In genomic region chr8:3417455-3417854, GRCm38 (mm10) we compare ENCODE assay signal across 9 mouse cellular contexts. TPM values are rescaled to one million over a fixed set of nuclear protein-coding genes. Genes with fewer than 3 reads are reported as not detected.
DNase-seq lines count a peak whose midpoint lies in the region; ATAC-seq and TF ChIP-seq lines count a peak whose summit lies in the region.
"Had no signal": no experiment of that assay in that cellular context is flagged by ENCODE, and none has a peak within 500 bp of the region (broad histone marks: within the 10 kb centered on the region; RNA-seq: fewer than 3 reads in every experiment).

No protein-coding gene starts in this region.

- ATAC-seq in heart, embryonic 11.5 days (replicated peaks; ENCODE audit: insufficient number of reproducible peaks, low FRiP score, low TSS enrichment): no peak; the same call in 1 of the 2 replicates
- ATAC-seq in hindbrain, postnatal 0 days: no peak
- peak; percentile 71 for ATAC-seq in midbrain, embryonic 13.5 days
- ATAC-seq in megakaryocyte-erythroid progenitor cell, adult 5-6 weeks (replicated peaks; ENCODE audit: low FRiP score, low TSS enrichment, poor library complexity, severe bottlenecking): no peak

- no peak for DNase-seq in heart, adult 8-10 months (ENCODE audit: low spot score)
- peak; percentile 84 for DNase-seq in embryo, embryonic 10.5 days (ENCODE audit: low spot score)
- peak; percentile 25 for DNase-seq in hindbrain, postnatal 0 days (ENCODE audit: low spot score)
- no peak for DNase-seq in cerebellum, postnatal 25 days
- no peak for DNase-seq in cerebellum, adult 18-20 months

- peak overlapping the region; percentile 51 for H3K4me2 ChIP-seq in heart, embryonic 11.5 days
- H3K4me2 ChIP-seq in hindbrain, postnatal 0 days (ENCODE audit: low read depth, low read length): no peak overlapping the region
- H3K4me2 ChIP-seq in midbrain, embryonic 13.5 days (replicated peaks): peak overlapping the region; percentile 10; the same call in 1 of the 2 replicates

- peak overlapping the region; percentile 73 for H3K27ac ChIP-seq in heart, embryonic 11.5 days (ENCODE audit: low read depth, low read length)
- no peak overlapping the region for H3K27ac ChIP-seq in hindbrain, postnatal 0 days
- peak overlapping the region; percentile 65 for H3K27ac ChIP-seq in midbrain, embryonic 13.5 days
- H3K27ac ChIP-seq: layer of hippocampus, adult 2 months had no signal

- no peaks in the 10 kb centered on the region for H3K36me3 ChIP-seq in heart, embryonic 11.5 days (ENCODE audit: control insufficient read depth, insufficient read depth, low read length)
- H3K36me3 ChIP-seq in hindbrain, postnatal 0 days (ENCODE audit: insufficient read depth, low read length): no peaks in the 10 kb centered on the region
- no peaks in the 10 kb centered on the region for H3K36me3 ChIP-seq in midbrain, embryonic 13.5 days

- TF ChIP-seq CTCF in hindbrain, postnatal 0 days (IDR thresholded peaks at IDR 0.05; ENCODE audit: low read depth): no peak

- peak overlapping the region; percentile 49; the same call in 1 of the 2 replicates for H3K9ac ChIP-seq in heart, embryonic 11.5 days (ENCODE audit: low read depth, low read length)
- H3K9ac ChIP-seq in hindbrain, postnatal 0 days (replicated peaks; ENCODE audit: low read length): no peak overlapping the region
- H3K9ac ChIP-seq in midbrain, embryonic 13.5 days (replicated peaks): no peak overlapping the region; the same call in 1 of the 2 replicates

- 5% methylated on average over 8 of the region's 8 CpGs for WGBS in heart, embryonic 11.5 days (ENCODE audit: insufficient replicate concordance)
- WGBS in hindbrain, postnatal 0 days: 12% methylated on average over 8 of the region's 8 CpGs
- 2% methylated on average over 8 of the region's 8 CpGs for WGBS in midbrain, embryonic 13.5 days

- H3K4me3 ChIP-seq in heart, embryonic 11.5 days (ENCODE audit: low read depth, low read length): 0 out of 2 replicates have a peak overlapping the region, but pooled peaks have one; percentile 2
- no peak overlapping the region for H3K4me3 ChIP-seq in hindbrain, postnatal 0 days (ENCODE audit: low read length)
- H3K4me3 ChIP-seq in midbrain, embryonic 13.5 days (replicated peaks): no peak overlapping the region
- H3K4me3 ChIP-seq: layer of hippocampus, adult 2 months had no signal

- H3K4me1 ChIP-seq in heart, embryonic 11.5 days (ENCODE audit: control insufficient read depth, insufficient read depth, low read length): peaks cover 37% of the 10 kb centered on the region
- 0 out of 2 replicates have a peak, but pooled peaks cover 8% of the 10 kb centered on the region for H3K4me1 ChIP-seq in hindbrain, postnatal 0 days (ENCODE audit: insufficient read depth, low read length)
- peaks cover 51% of the 10 kb centered on the region for H3K4me1 ChIP-seq in midbrain, embryonic 13.5 days (replicated peaks)

- no peaks in the 10 kb centered on the region for H3K9me3 ChIP-seq in heart, embryonic 11.5 days (replicated peaks; ENCODE audit: control insufficient read depth, low read length)
- H3K9me3 ChIP-seq in hindbrain, postnatal 0 days (ENCODE audit: low read length): no peaks in the 10 kb centered on the region
- H3K9me3 ChIP-seq in midbrain, embryonic 13.5 days: no peaks in the 10 kb centered on the region

- no peaks in the 10 kb centered on the region for H3K27me3 ChIP-seq in heart, embryonic 11.5 days (ENCODE audit: control insufficient read depth, insufficient read depth, low read length)
- no peaks in the 10 kb centered on the region for H3K27me3 ChIP-seq in hindbrain, postnatal 0 days (ENCODE audit: insufficient read depth, low read length)
- no peaks in the 10 kb centered on the region for H3K27me3 ChIP-seq in midbrain, embryonic 13.5 days

RNA-seq across cellular contexts. Expression of gene Arhgef18, which starts 24.6 kb away (rescaled TPM):
- 5.3 and 6.2 TPM in 2 replicates for polyA plus RNA-seq in heart, embryonic 11.5 days (2014; fragmentation: Nextera tagmentation; extraction: Ambion mirVana)
- total RNA-seq in heart, adult 8-10 months (2022): 10 to 100 TPM; 15.0 to 17.4 (median 15.8) TPM
- 45.6 and 50.0 TPM in 2 replicates for total RNA-seq in hindbrain, postnatal 0 days (2014; rRNA removed)
- polyA plus RNA-seq in hindbrain, postnatal 0 days (2015; fragmentation: Nextera tagmentation; extraction: Ambion mirVana): 5.4 and 5.5 TPM in 2 replicates
- 10.4 and 12.5 TPM in 2 replicates for polyA plus RNA-seq in midbrain, embryonic 13.5 days (2015; fragmentation: Nextera tagmentation; extraction: Ambion mirVana)
- 17.3 and 22.9 TPM in 2 replicates for total RNA-seq in megakaryocyte-erythroid progenitor cell, adult 5-6 weeks (2014; fragmentation: Nextera tagmentation)
- 10.3 and 14.1 TPM in 2 replicates for total RNA-seq in megakaryocyte-erythroid progenitor cell, adult 5-6 weeks (2017)

RNA-seq across cellular contexts. Expression of gene Pex11g, which starts 50.0 kb away (rescaled TPM):
- 2.7 and 3.1 TPM in 2 replicates for polyA plus RNA-seq in heart, embryonic 11.5 days (2014; fragmentation: Nextera tagmentation; extraction: Ambion mirVana)
- total RNA-seq in heart, adult 8-10 months (2022): 1 to 10 TPM; 2.6 to 4.7 (median 4.1) TPM
- 1.5 and 4.9 TPM in 2 replicates for total RNA-seq in hindbrain, postnatal 0 days (2014; rRNA removed)
- polyA plus RNA-seq in hindbrain, postnatal 0 days (2015; fragmentation: Nextera tagmentation; extraction: Ambion mirVana): 2.0 and 2.4 TPM in 2 replicates
- 4.4 and 5.3 TPM in 2 replicates for polyA plus RNA-seq in midbrain, embryonic 13.5 days (2015; fragmentation: Nextera tagmentation; extraction: Ambion mirVana)
- total RNA-seq in megakaryocyte-erythroid progenitor cell, adult 5-6 weeks (2014; fragmentation: Nextera tagmentation): 2.0 and 3.0 TPM in 2 replicates
- 1.3 and 6.2 TPM in 2 replicates for total RNA-seq in megakaryocyte-erythroid progenitor cell, adult 5-6 weeks (2017)

RNA-seq across cellular contexts. Expression of gene Tex45, which starts 53.2 kb away (rescaled TPM):
- polyA plus RNA-seq in heart, embryonic 11.5 days (2014; fragmentation: Nextera tagmentation; extraction: Ambion mirVana): not detected in 2 replicates
- under 1 TPM in 1 of 4 experiments, not detected in 3; 0.16 TPM for total RNA-seq in heart, adult 8-10 months (2022)
- total RNA-seq in hindbrain, postnatal 0 days (2014; rRNA removed): 0.26 TPM in 1 of 2 replicates, not detected in the other
- polyA plus RNA-seq in hindbrain, postnatal 0 days (2015; fragmentation: Nextera tagmentation; extraction: Ambion mirVana): 0.57 and 0.73 TPM in 2 replicates
- polyA plus RNA-seq in midbrain, embryonic 13.5 days (2015; fragmentation: Nextera tagmentation; extraction: Ambion mirVana): 0.17 and 0.23 TPM in 2 replicates
- total RNA-seq in megakaryocyte-erythroid progenitor cell, adult 5-6 weeks (2014; fragmentation: Nextera tagmentation): not detected in 2 replicates
- total RNA-seq in megakaryocyte-erythroid progenitor cell, adult 5-6 weeks (2017): not detected in 2 replicates

Comparison
In these comparisons a context has a peak if more than half of its experiments do, and no peak if none do; other contexts are left out.
1. DNase-seq: peak in embryo, embryonic 10.5 days (single experiment) and hindbrain, postnatal 0 days (single experiment); none in heart, adult 8-10 months (single experiment), cerebellum, postnatal 25 days (0 of 2) and cerebellum, adult 18-20 months (0 of 2).